Mouse (Mus musculus) midbrain, postnatal 0 days (tissue): ENCODE measurements around the gene Kirrel. TPM values are rescaled to one million over a fixed set of nuclear protein-coding genes. Genes with fewer than 3 reads are reported as not detected.
A peak's percentile ranks its signal among the peaks of the same experiment; 100 is the strongest.

Experiments
- ATAC-seq: fragments of 200-750 bp; cut with Nextera tagmentation; 2 replicates; pipeline ENCODE4 v1.8.0; 2017; ENCODE audit warnings: moderate number of reproducible peaks, mild to moderate bottlenecking, moderate TSS enrichment, moderate library complexity; ENCODE audit not compliant: low FRiP score
- DNase-seq: peaks from one replicate; pipeline ENCODE4 v3.0.0-alpha.2; 2015; ENCODE audit warnings: low spot score
- H3K27ac ChIP-seq: fragments of 300-500 bp; sonication (generic); 2 replicates; pipeline ENCODE4 v1.5.1; 2014; ENCODE audit warnings: low read depth, mild to moderate bottlenecking, low read length, mixed read lengths
- H3K27me3 ChIP-seq: fragments of 300-500 bp; sonication (generic); 2 replicates; pipeline ENCODE4 v1.6.1; 2014; ENCODE audit warnings: low read length, control low read depth, mixed read lengths; ENCODE audit not compliant: insufficient read depth
- H3K36me3 ChIP-seq: fragments of 300-500 bp; sonication (generic); 2 replicates; pipeline ENCODE4 v1.6.1; 2014; ENCODE audit warnings: low read length, control low read depth, mixed read lengths; ENCODE audit not compliant: insufficient read depth
- H3K4me1 ChIP-seq: fragments of 300-500 bp; sonication (generic); 2 replicates; pipeline ENCODE4 v1.6.1; 2014; ENCODE audit warnings: mild to moderate bottlenecking, control low read depth, antibody characterized with exemption, low read length, mixed read lengths; ENCODE audit not compliant: insufficient read depth
- H3K4me2 ChIP-seq: fragments of 300-500 bp; sonication (generic); 2 replicates; pipeline ENCODE4 v1.6.1; 2014; ENCODE audit warnings: low read depth, mild to moderate bottlenecking, low read length, mixed read lengths; ENCODE audit not compliant: poor library complexity, severe bottlenecking
- H3K4me3 ChIP-seq: fragments of 300-500 bp; sonication (generic); 2 replicates; pipeline ENCODE4 v1.5.1; 2014; ENCODE audit warnings: low read depth, mild to moderate bottlenecking, low read length, moderate library complexity
- H3K9ac ChIP-seq: fragments of 300-500 bp; sonication (generic); replicated peaks from 2 replicates; pipeline ENCODE4 v1.6.1; 2014; ENCODE audit warnings: mild to moderate bottlenecking, low read length, moderate library complexity, mixed read lengths; ENCODE audit not compliant: poor library complexity, severe bottlenecking
- H3K9me3 ChIP-seq: fragments of 300-500 bp; sonication (generic); 2 replicates; pipeline ENCODE4 v1.6.1; 2016; ENCODE audit warnings: low read length, control low read depth
- CTCF ChIP-seq: IDR thresholded peaks from 2 replicates; pipeline ENCODE4 v1.5.1; 2016; ENCODE audit warnings: antibody characterized with exemption, mild to moderate bottlenecking
- WGBS: fragments of 180-500 bp; shearing (Covaris S2); extraction: QIAGEN DNeasy Blood & Tissue Kit; methylation state at CpG from one replicate; pipeline ENCODE4 v1.1.7; 2014; 5-methylcytosine and 5-hydroxymethylcytosine counted together
- polyA plus RNA-seq: library from polyadenylated mRNA; unstranded; fragments of >200 nt; fragmentation: Nextera tagmentation; extraction: Ambion mirVana; gene quantifications from 2 replicates; pipeline ENCODE4 v1.2.1, GENCODE M21; 2015
- total RNA-seq: library from RNA; depleted of rRNA; stranded (reverse); fragments of >200 nt; gene quantifications from 2 replicates; pipeline ENCODE4 v1.2.3, GENCODE M21; 2014

Kirrel gene
- total and polyA plus RNA-seq, 2 experiments from 2014 or later, result 3.3 to 11.1 TPM

GRCm38 (mm10) chr3:87159190-87159589 is 15.4 kb downstream of the Kirrel start:
- Histone ChIP-seq H3K27me3 (no peaks in the 10 kb centered on the region), H3K9ac (no peak overlapping the region), H3K4me3 (no peak overlapping the region), H3K4me1 (peaks cover 29% of the 10 kb centered on the region), H3K36me3 (no peaks in the 10 kb centered on the region), H3K4me2 (no peak overlapping the region), H3K27ac (no peak overlapping the region), H3K9me3 (no peaks in the 10 kb centered on the region)
- 70% methylated on average over 7 of the region's 7 CpGs for WGBS
- no peak for ATAC-seq
- no peak for DNase-seq
- TF ChIP-seq CTCF, result no peak

GRCm38 (mm10) chr3:87157767-87158291 is 16.7 kb downstream of the Kirrel start:
- H3K36me3 ChIP-seq, result no peaks in the 10 kb centered on the region
- no peak for TF ChIP-seq CTCF
- H3K9me3 ChIP-seq, result no peaks in the 10 kb centered on the region
- no peak overlapping the region for H3K4me3 ChIP-seq
- peak; percentile 31 for DNase-seq
- H3K27me3 ChIP-seq, result no peaks in the 10 kb centered on the region
- no peak overlapping the region for H3K4me2 ChIP-seq
- WGBS, result 17% methylated on average over 12 of the region's 12 CpGs
- peak overlapping the region; percentile 43 for H3K27ac ChIP-seq
- no peak for ATAC-seq
- H3K9ac ChIP-seq, result no peak overlapping the region; the same call in 1 of the 2 replicates
- H3K4me1 ChIP-seq, result peaks cover 39% of the 10 kb centered on the region

- no peaks in the 10 kb centered on the region for H3K27me3 ChIP-seq
- no peak overlapping the region for H3K4me3 ChIP-seq
- no peak overlapping the region for H3K9ac ChIP-seq
- DNase-seq, result no peak
- no peak for TF ChIP-seq CTCF
- H3K27ac ChIP-seq, result peak overlapping the region; percentile 43; the same call in 1 of the 2 replicates
- 82% methylated on average over 6 of the region's 6 CpGs for WGBS
- no peaks in the 10 kb centered on the region for H3K36me3 ChIP-seq
- no peak for ATAC-seq
- peaks cover 41% of the 10 kb centered on the region for H3K4me1 ChIP-seq
- H3K4me2 ChIP-seq, result no peak overlapping the region
- H3K9me3 ChIP-seq, result no peaks in the 10 kb centered on the region
Observed at GRCm38 (mm10) chr3:87157297-87157696, 17.2 kb downstream of the Kirrel start.

GRCm38 (mm10) chr3:87154398-87155287 is 19.9 kb downstream of the Kirrel start:
- Histone ChIP-seq H3K9ac (0 out of 2 replicates have a peak overlapping the region, but pooled peaks have one; percentile 19), H3K36me3 (no peaks in the 10 kb centered on the region), H3K27ac (peak overlapping the region; percentile 87), H3K9me3 (no peaks in the 10 kb centered on the region), H3K4me1 (peaks cover 43% of the 10 kb centered on the region), H3K27me3 (no peaks in the 10 kb centered on the region), H3K4me3 (no peak overlapping the region), H3K4me2 (no peak overlapping the region)
- TF ChIP-seq CTCF, result no peak
- 10% methylated on average over 15 of the region's 15 CpGs for WGBS
- peak; percentile 24; the same call in 1 of the 2 replicates for ATAC-seq
- peak; percentile 50 for DNase-seq

- Histone ChIP-seq H3K4me2 (no peak overlapping the region), H3K27me3 (no peaks in the 10 kb centered on the region), H3K36me3 (no peaks in the 10 kb centered on the region), H3K9me3 (no peaks in the 10 kb centered on the region), H3K4me1 (peaks cover 40% of the 10 kb centered on the region), H3K4me3 (no peak overlapping the region), H3K9ac (no peak overlapping the region), H3K27ac (peak overlapping the region; percentile 52)
- 25% methylated on average over 2 of the region's 2 CpGs for WGBS
- no peak for TF ChIP-seq CTCF
- ATAC-seq (no peak), DNase-seq (peak; percentile 42)
Observed at GRCm38 (mm10) chr3:87153038-87153437, 21.5 kb downstream of the Kirrel start.
